Mouse (Mus musculus): ENCODE data around the gene Smox. TPM values are rescaled to one million over a fixed set of nuclear protein-coding genes. Genes with fewer than 3 reads are reported as not detected.

Smox gene
- polyA plus RNA-seq, 1 experiment from 2014 or later = 21.7 TPM

GRCm38 (mm10) chr2:131501886-131502285 lies 10.6 kb downstream of the Smox start:
- WGBS = 68% methylated on average over 5 of the region's 5 CpGs
- H3K4me3 ChIP-seq (ENCODE audit: low read length) = no peak overlapping the region
- no peaks in the 10 kb centered on the region for H3K27me3 ChIP-seq (replicated peaks; ENCODE audit: control insufficient read depth, insufficient read depth, low read length)
- peaks cover 8% of the 10 kb centered on the region for H3K4me1 ChIP-seq (ENCODE audit: control insufficient read depth, insufficient read depth, low read length)
- no peak overlapping the region for H3K27ac ChIP-seq (ENCODE audit: low read length)
- H3K36me3 ChIP-seq (ENCODE audit: control insufficient read depth, insufficient read depth, low read length) = no peaks in the 10 kb centered on the region
- H3K9me3 ChIP-seq (ENCODE audit: control insufficient read depth, low read length) = no peaks in the 10 kb centered on the region
- no peak overlapping the region for H3K4me2 ChIP-seq (ENCODE audit: low read depth, low read length)
- H3K9ac ChIP-seq (ENCODE audit: low read depth, low read length) = no peak overlapping the region
- ATAC-seq = no peak

GRCm38 (mm10) chr2:131502561-131502960 lies 11.3 kb downstream of the Smox start:
- Histone ChIP-seq H3K27me3 (replicated peaks; ENCODE audit: control insufficient read depth, insufficient read depth, low read length) (no peaks in the 10 kb centered on the region), H3K4me1 (ENCODE audit: control insufficient read depth, insufficient read depth, low read length) (peaks cover 6% of the 10 kb centered on the region), H3K9me3 (ENCODE audit: control insufficient read depth, low read length) (no peaks in the 10 kb centered on the region), H3K9ac (ENCODE audit: low read depth, low read length) (no peak overlapping the region), H3K36me3 (ENCODE audit: control insufficient read depth, insufficient read depth, low read length) (no peaks in the 10 kb centered on the region), H3K4me2 (ENCODE audit: low read depth, low read length) (no peak overlapping the region), H3K27ac (ENCODE audit: low read length) (no peak overlapping the region), H3K4me3 (ENCODE audit: low read length) (no peak overlapping the region)
- WGBS = 73% methylated on average over 5 of the region's 5 CpGs
- no peak for ATAC-seq

DNA sequence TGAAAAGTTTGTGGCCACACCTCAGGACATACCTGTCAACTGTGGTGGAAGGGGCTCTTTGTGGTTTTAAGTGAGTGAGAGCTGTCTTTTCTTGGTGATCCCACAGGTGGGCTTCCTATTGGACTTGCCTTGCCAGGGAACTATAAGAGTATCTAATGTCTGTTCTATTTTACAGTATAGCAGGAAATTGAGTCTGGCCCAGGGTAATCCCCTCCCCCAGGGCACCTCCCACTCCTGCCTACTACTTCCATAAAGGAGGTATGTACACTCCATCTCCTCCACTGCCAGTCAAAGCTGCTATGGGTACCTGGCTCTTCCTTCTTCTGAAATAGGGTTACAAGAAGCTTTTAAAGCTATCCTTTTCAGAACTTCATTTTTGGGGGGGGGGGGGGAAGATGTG lies 14.1 kb downstream of the Smox start:
- Histone ChIP-seq H3K9ac (ENCODE audit: low read depth, low read length) (no peak overlapping the region), H3K4me2 (ENCODE audit: low read depth, low read length) (no peak overlapping the region), H3K9me3 (ENCODE audit: control insufficient read depth, low read length) (no peaks in the 10 kb centered on the region)

GRCm38 (mm10) chr2:131506358-131506757 lies 15.1 kb downstream of the Smox start:
- H3K9ac ChIP-seq (ENCODE audit: low read depth, low read length) = no peak overlapping the region
- WGBS = 24% methylated on average over 3 of the region's 3 CpGs
- H3K36me3 ChIP-seq (ENCODE audit: control insufficient read depth, insufficient read depth, low read length) = no peaks in the 10 kb centered on the region
- no peak for ATAC-seq
- H3K9me3 ChIP-seq (ENCODE audit: control insufficient read depth, low read length) = no peaks in the 10 kb centered on the region
- H3K4me3 ChIP-seq (ENCODE audit: low read length) = no peak overlapping the region
- H3K4me2 ChIP-seq (ENCODE audit: low read depth, low read length) = no peak overlapping the region
- peaks cover 18% of the 10 kb centered on the region for H3K4me1 ChIP-seq (ENCODE audit: control insufficient read depth, insufficient read depth, low read length)
- no peaks in the 10 kb centered on the region for H3K27me3 ChIP-seq (replicated peaks; ENCODE audit: control insufficient read depth, insufficient read depth, low read length)
- H3K27ac ChIP-seq (ENCODE audit: low read length) = no peak overlapping the region

More for the DNA sequence above, 14.1 kb downstream of the Smox start:
- no peaks in the 10 kb centered on the region for H3K36me3 ChIP-seq (ENCODE audit: control insufficient read depth, insufficient read depth, low read length)
- no peak overlapping the region for H3K4me3 ChIP-seq (ENCODE audit: low read length)
- ATAC-seq = no peak
- H3K27ac ChIP-seq (ENCODE audit: low read length) = no peak overlapping the region
- H3K27me3 ChIP-seq (replicated peaks; ENCODE audit: control insufficient read depth, insufficient read depth, low read length) = no peaks in the 10 kb centered on the region
- peaks cover 18% of the 10 kb centered on the region for H3K4me1 ChIP-seq (ENCODE audit: control insufficient read depth, insufficient read depth, low read length)

DNA sequence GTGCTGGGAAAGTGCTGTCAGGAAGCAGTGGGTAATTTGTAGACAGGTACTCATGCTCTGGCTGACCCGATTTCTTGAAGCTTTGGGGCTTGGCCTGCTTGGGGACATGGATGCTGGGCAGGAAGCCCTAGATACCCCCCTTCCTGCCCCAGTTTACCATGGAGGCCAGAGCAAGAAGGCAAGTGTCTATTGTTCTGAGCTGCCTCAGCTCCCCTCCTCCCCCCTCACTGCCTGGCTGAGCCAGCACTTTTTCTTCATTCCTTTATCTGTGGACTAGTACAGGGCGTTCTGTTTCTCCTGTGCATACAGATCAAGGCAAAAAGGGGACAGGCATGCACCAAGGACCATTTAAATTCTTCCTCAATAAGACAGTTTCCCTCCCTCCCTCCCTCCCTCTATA lies 17.2 kb downstream of the Smox start:
- no peak for ATAC-seq
- no peak overlapping the region for H3K4me2 ChIP-seq (ENCODE audit: low read depth, low read length)
- peaks cover 18% of the 10 kb centered on the region for H3K4me1 ChIP-seq (ENCODE audit: control insufficient read depth, insufficient read depth, low read length)
- no peaks in the 10 kb centered on the region for H3K27me3 ChIP-seq (replicated peaks; ENCODE audit: control insufficient read depth, insufficient read depth, low read length)
- H3K27ac ChIP-seq (ENCODE audit: low read length) = no peak overlapping the region
- H3K4me3 ChIP-seq (ENCODE audit: low read length) = no peak overlapping the region
- H3K36me3 ChIP-seq (ENCODE audit: control insufficient read depth, insufficient read depth, low read length) = no peaks in the 10 kb centered on the region
- WGBS = 55% methylated on average over 2 of the region's 2 CpGs
- no peaks in the 10 kb centered on the region for H3K9me3 ChIP-seq (ENCODE audit: control insufficient read depth, low read length)
- H3K9ac ChIP-seq (ENCODE audit: low read depth, low read length) = no peak overlapping the region

- H3K27me3 ChIP-seq (replicated peaks; ENCODE audit: control insufficient read depth, insufficient read depth, low read length) = no peaks in the 10 kb centered on the region
- no peaks in the 10 kb centered on the region for H3K9me3 ChIP-seq (ENCODE audit: control insufficient read depth, low read length)
- no peak overlapping the region; the same call in 1 of the 2 replicates for H3K27ac ChIP-seq (ENCODE audit: low read length)
- peak overlapping the region; percentile 60 for H3K4me2 ChIP-seq (ENCODE audit: low read depth, low read length)
- 12% methylated on average over 17 of the region's 17 CpGs for WGBS
- H3K36me3 ChIP-seq (ENCODE audit: control insufficient read depth, insufficient read depth, low read length) = no peaks in the 10 kb centered on the region
- H3K4me3 ChIP-seq (ENCODE audit: low read length) = peak overlapping the region; percentile 30
- H3K4me1 ChIP-seq (ENCODE audit: control insufficient read depth, insufficient read depth, low read length) = peaks cover 18% of the 10 kb centered on the region
- H3K9ac ChIP-seq (ENCODE audit: low read depth, low read length) = peak overlapping the region; percentile 43; the same call in 1 of the 2 replicates
- ATAC-seq = peak; percentile 65
Observed at GRCm38 (mm10) chr2:131509671-131510313, 18.5 kb downstream of the Smox start.

DNA sequence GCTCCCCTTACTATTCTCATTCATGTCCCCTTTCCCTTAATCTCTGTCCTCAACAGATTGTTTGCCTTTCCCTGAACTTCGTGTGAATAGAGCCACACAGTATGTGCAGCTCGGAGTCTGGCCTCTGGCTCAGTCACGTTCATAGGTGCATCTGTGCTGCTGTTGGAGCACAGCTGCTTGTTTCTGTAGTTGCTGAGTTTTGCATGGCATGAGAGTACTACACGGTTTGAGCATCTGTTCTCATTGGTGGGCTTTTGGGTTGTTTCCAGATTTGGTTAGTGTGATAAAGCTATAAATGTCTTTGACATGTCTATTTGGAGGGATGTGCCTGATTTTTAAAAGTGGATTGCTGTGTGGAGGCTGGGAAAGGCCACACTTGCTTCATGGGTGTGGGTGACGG lies 19.2 kb downstream of the Smox start:
- peaks cover 18% of the 10 kb centered on the region for H3K4me1 ChIP-seq (ENCODE audit: control insufficient read depth, insufficient read depth, low read length)
- WGBS = 69% methylated on average over 5 of the region's 5 CpGs
- H3K27me3 ChIP-seq (replicated peaks; ENCODE audit: control insufficient read depth, insufficient read depth, low read length) = no peaks in the 10 kb centered on the region
- no peaks in the 10 kb centered on the region for H3K9me3 ChIP-seq (ENCODE audit: control insufficient read depth, low read length)
- H3K9ac ChIP-seq (ENCODE audit: low read depth, low read length) = no peak overlapping the region
- H3K27ac ChIP-seq (ENCODE audit: low read length) = no peak overlapping the region
- ATAC-seq = no peak
- no peak overlapping the region for H3K4me2 ChIP-seq (ENCODE audit: low read depth, low read length)
- H3K4me3 ChIP-seq (ENCODE audit: low read length) = no peak overlapping the region
- no peaks in the 10 kb centered on the region for H3K36me3 ChIP-seq (ENCODE audit: control insufficient read depth, insufficient read depth, low read length)

- Histone ChIP-seq H3K4me2 (ENCODE audit: low read depth, low read length) (no peak overlapping the region), H3K27ac (ENCODE audit: low read length) (no peak overlapping the region), H3K9me3 (ENCODE audit: control insufficient read depth, low read length) (no peaks in the 10 kb centered on the region), H3K27me3 (replicated peaks; ENCODE audit: control insufficient read depth, insufficient read depth, low read length) (no peaks in the 10 kb centered on the region), H3K4me3 (ENCODE audit: low read length) (no peak overlapping the region), H3K9ac (ENCODE audit: low read depth, low read length) (no peak overlapping the region), H3K4me1 (ENCODE audit: control insufficient read depth, insufficient read depth, low read length) (peaks cover 12% of the 10 kb centered on the region), H3K36me3 (ENCODE audit: control insufficient read depth, insufficient read depth, low read length) (no peaks in the 10 kb centered on the region)
- WGBS = 26% methylated on average over 2 of the region's 2 CpGs
- no peak for ATAC-seq
Observed at GRCm38 (mm10) chr2:131513477-131513876, 22.2 kb downstream of the Smox start.

- 78% methylated on average over 4 of the region's 4 CpGs for WGBS
- Histone ChIP-seq H3K4me1 (ENCODE audit: control insufficient read depth, insufficient read depth, low read length) (peaks cover 8% of the 10 kb centered on the region), H3K9me3 (ENCODE audit: control insufficient read depth, low read length) (no peaks in the 10 kb centered on the region), H3K27me3 (replicated peaks; ENCODE audit: control insufficient read depth, insufficient read depth, low read length) (no peaks in the 10 kb centered on the region), H3K4me3 (ENCODE audit: low read length) (no peak overlapping the region), H3K9ac (ENCODE audit: low read depth, low read length) (no peak overlapping the region), H3K4me2 (ENCODE audit: low read depth, low read length) (no peak overlapping the region), H3K27ac (ENCODE audit: low read length) (no peak overlapping the region), H3K36me3 (ENCODE audit: control insufficient read depth, insufficient read depth, low read length) (no peaks in the 10 kb centered on the region)
- ATAC-seq = no peak
Observed at GRCm38 (mm10) chr2:131514055-131514621, 22.8 kb downstream of the Smox start.

DNA sequence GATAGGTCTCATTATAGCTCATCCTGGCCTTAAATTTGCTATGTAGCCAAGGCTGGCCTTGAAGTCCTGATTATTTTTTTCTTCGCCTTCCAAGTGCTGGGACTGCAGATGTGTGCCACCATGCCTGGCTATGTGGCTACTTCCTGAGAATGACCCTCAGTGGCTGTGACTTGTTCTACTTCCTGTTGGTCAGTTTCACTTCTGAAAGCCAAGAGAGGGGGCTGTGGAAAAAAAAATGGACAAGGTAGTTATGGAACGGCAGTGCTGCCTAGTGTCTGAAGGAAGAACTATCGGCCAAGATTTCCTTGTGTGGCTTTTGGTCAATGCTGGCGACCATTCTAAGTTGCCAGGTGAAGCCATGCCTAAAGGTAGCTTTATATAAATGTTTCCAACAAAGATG lies 26.3 kb downstream of the Smox start:
- no peak overlapping the region for H3K4me2 ChIP-seq (ENCODE audit: low read depth, low read length)
- H3K27ac ChIP-seq (ENCODE audit: low read length) = no peak overlapping the region
- 87% methylated on average over 4 of the region's 4 CpGs for WGBS
- no peaks in the 10 kb centered on the region for H3K27me3 ChIP-seq (replicated peaks; ENCODE audit: control insufficient read depth, insufficient read depth, low read length)
- H3K9ac ChIP-seq (ENCODE audit: low read depth, low read length) = no peak overlapping the region
- no peak for ATAC-seq
- no peaks in the 10 kb centered on the region; the same call in 1 of the 2 replicates for H3K36me3 ChIP-seq (ENCODE audit: control insufficient read depth, insufficient read depth, low read length)
- no peaks in the 10 kb centered on the region; the same call in 1 of the 2 replicates for H3K4me1 ChIP-seq (ENCODE audit: control insufficient read depth, insufficient read depth, low read length)
- no peak overlapping the region for H3K4me3 ChIP-seq (ENCODE audit: low read length)
- no peaks in the 10 kb centered on the region for H3K9me3 ChIP-seq (ENCODE audit: control insufficient read depth, low read length)
